Mouse (Mus musculus) mammary gland, adult 2 months (tissue): ENCODE measurements around the gene Olfr1364. TPM values are rescaled to one million over a fixed set of nuclear protein-coding genes. Genes with fewer than 3 reads are reported as not detected.

Experiments
- polyA plus RNA-seq: library from polyadenylated mRNA; depleted of rRNA; stranded (reverse); fragments of >200 nt; gene quantifications from 2 replicates; pipeline ENCODE4 v1.2.3, GENCODE M21; 2012; ENCODE audit warnings: low replicate concordance; rRNA removed

Olfr1364 gene
- polyA plus RNA-seq = not detected in 2 replicates

GRCm38 (mm10) chr13:21581659-21582058, at the start of gene Olfr1364:
TSS of gene Olfr1364 (minus strand) at chr13:21581759.

GRCm38 (mm10) chr13:21613922-21614321, 32.4 kb upstream of the Olfr1364 start, which contains the start of gene Olfr1362:
TSS of gene Olfr1362 (minus strand) at chr13:21614022.

DNA sequence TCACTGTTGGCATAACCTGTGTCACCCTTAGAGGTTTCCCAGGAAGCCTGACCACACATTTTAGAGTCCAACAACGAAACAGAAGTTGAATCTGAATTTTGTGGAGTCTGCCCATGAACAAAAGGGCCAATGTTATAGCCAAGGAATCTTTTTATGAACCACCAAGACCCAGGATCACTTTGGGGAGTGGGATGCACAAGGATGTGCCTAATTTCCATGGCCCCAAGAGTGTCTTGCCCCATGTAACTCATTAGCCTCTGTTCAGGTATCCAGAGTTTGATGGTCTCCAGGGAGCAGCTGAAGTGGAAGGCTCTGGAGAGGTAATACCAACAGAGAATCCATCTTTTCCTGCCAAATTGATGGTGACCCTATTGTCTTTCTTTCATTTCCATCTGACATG, 21.8 kb downstream of the Olfr1364 start, which contains the start of gene Olfr1535:
TSS of gene Olfr1535 (minus strand) at position 101 of the 400 bp plus-strand sequence.

DNA sequence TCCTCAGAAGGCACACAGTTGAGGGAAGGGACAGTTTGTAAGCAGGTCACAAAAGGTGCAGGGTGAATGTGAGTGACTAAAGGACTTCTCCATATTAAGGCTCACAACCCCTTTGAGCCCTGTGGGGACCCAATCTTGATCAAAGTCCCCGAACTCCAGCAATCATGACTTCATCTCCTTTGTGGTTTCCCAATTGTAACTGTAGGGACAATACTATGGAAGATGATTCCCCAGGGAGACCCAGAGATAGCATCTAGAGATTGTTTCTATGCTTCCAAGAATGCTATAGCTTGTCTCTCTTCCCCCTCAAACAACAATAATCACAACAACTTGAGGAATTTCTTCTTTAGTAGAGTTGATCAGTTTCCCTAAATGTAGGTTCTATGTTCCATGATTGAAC, 38.9 kb downstream of the Olfr1364 start, which contains the start of gene Olfr1366:
TSS of gene Olfr1366 (minus strand) at position 101 of the 400 bp plus-strand sequence.

GRCm38 (mm10) chr13:21530781-21531201, 50.8 kb downstream of the Olfr1364 start, which contains the start of gene Zkscan8:
TSS of gene Zkscan8 (minus strand) at chr13:21531120.

Other genes with a start within 250 kb of the Olfr1364 start
- gene Olfr1367, start 234.8 kb downstream of the Olfr1364 start, polyA plus RNA-seq = not detected in 2 replicates
- gene Zscan12, start 218.9 kb downstream of the Olfr1364 start, polyA plus RNA-seq = 0.57 and 1.9 TPM in 2 replicates
- 20.3 and 33.3 TPM in 2 replicates for gene Zkscan3, start 179.0 kb downstream of the Olfr1364 start, polyA plus RNA-seq
- gene Pgbd1, start 140.7 kb downstream of the Olfr1364 start, polyA plus RNA-seq = 0.13 and 0.37 TPM in 2 replicates
- 8.0 and 24.0 TPM in 2 replicates for gene Zscan26, start 128.0 kb downstream of the Olfr1364 start, polyA plus RNA-seq
- 0.78 and 0.93 TPM in 2 replicates for gene Nkapl, start 113.2 kb downstream of the Olfr1364 start, polyA plus RNA-seq
- 0.83 and 0.84 TPM in 2 replicates for gene Zkscan4, start 102.9 kb downstream of the Olfr1364 start, polyA plus RNA-seq
- gene Gm10065, start 102.3 kb downstream of the Olfr1364 start, polyA plus RNA-seq = not detected in 2 replicates
- 0.10 and 0.29 TPM in 2 replicates for gene AK157302, start 86.5 kb downstream of the Olfr1364 start, polyA plus RNA-seq
- gene Gm11273, start 80.3 kb downstream of the Olfr1364 start, polyA plus RNA-seq = 7.7 and 27.9 TPM in 2 replicates
- 2.2 and 7.0 TPM in 2 replicates for gene Zkscan8, start 50.6 kb downstream of the Olfr1364 start, polyA plus RNA-seq
- gene Olfr1366, start 39.0 kb downstream of the Olfr1364 start, polyA plus RNA-seq = not detected in 2 replicates
- not detected in 2 replicates for gene Olfr1535, start 21.9 kb downstream of the Olfr1364 start, polyA plus RNA-seq
- 0.03 and 0.04 TPM in 2 replicates for gene Olfr1362, start 32.3 kb upstream of the Olfr1364 start, polyA plus RNA-seq
- 0.03 TPM in 1 of 2 replicates, not detected in the other for gene Olfr11, start 60.8 kb upstream of the Olfr1364 start, polyA plus RNA-seq
- not detected in 2 replicates for gene Olfr1361, start 81.6 kb upstream of the Olfr1364 start, polyA plus RNA-seq
- gene Olfr1360, start 95.6 kb upstream of the Olfr1364 start, polyA plus RNA-seq = not detected in 2 replicates
- not detected in 2 replicates for gene Olfr1359, start 116.4 kb upstream of the Olfr1364 start, polyA plus RNA-seq
- 1.7 and 11.3 TPM in 2 replicates for gene Hist1h2bl, start 134.4 kb upstream of the Olfr1364 start, polyA plus RNA-seq
- gene Hist1h2ai, start 134.7 kb upstream of the Olfr1364 start, polyA plus RNA-seq = 2.7 and 18.5 TPM in 2 replicates
- gene Hist1h3h, start 135.9 kb upstream of the Olfr1364 start, polyA plus RNA-seq = 6.1 and 31.9 TPM in 2 replicates
- gene Hist1h2bm, start 140.3 kb upstream of the Olfr1364 start, polyA plus RNA-seq = 1.3 and 2.3 TPM in 2 replicates
- gene Hist1h4j, start 153.3 kb upstream of the Olfr1364 start, polyA plus RNA-seq = 1.0 and 2.4 TPM in 2 replicates
- 2.8 and 15.5 TPM in 2 replicates for gene Hist1h4k, start 168.7 kb upstream of the Olfr1364 start, polyA plus RNA-seq
- gene Hist1h2ak, start 172.1 kb upstream of the Olfr1364 start, polyA plus RNA-seq = 3.4 and 19.7 TPM in 2 replicates
- 2.6 and 14.3 TPM in 2 replicates for gene Hist1h2bn, start 172.4 kb upstream of the Olfr1364 start, polyA plus RNA-seq
- gene Hist1h1b, start 198.9 kb upstream of the Olfr1364 start, polyA plus RNA-seq = 0.23 and 0.54 TPM in 2 replicates
- 9.6 and 20.0 TPM in 2 replicates for gene Hist1h3i, start 201.6 kb upstream of the Olfr1364 start, polyA plus RNA-seq
- gene Hist1h2an, start 205.5 kb upstream of the Olfr1364 start, polyA plus RNA-seq = 1.3 and 17.7 TPM in 2 replicates
- 1.1 and 1.5 TPM in 2 replicates for gene Hist1h2bp, start 205.7 kb upstream of the Olfr1364 start, polyA plus RNA-seq
- gene Hist1h2bq, start 228.4 kb upstream of the Olfr1364 start, polyA plus RNA-seq = 22.4 and 30.9 TPM in 2 replicates
- gene Hist1h2ao, start 228.7 kb upstream of the Olfr1364 start, polyA plus RNA-seq = not detected in 2 replicates
- gene Hist1h4m, start 230.0 kb upstream of the Olfr1364 start, polyA plus RNA-seq = not detected in 2 replicates